Mouse (Mus musculus) liver, postnatal 0 days (tissue): ENCODE results near the gene Lrp2.

Experiments used
- CTCF ChIP-seq: sonication (generic); IDR thresholded peaks from 2 replicates; pipeline ENCODE4 v1.5.1; 2016; ENCODE audit warnings: antibody characterized with exemption, low read depth
- EP300 ChIP-seq: IDR thresholded peaks from 2 replicates; pipeline ENCODE4 v1.6.1; 2016; ENCODE audit warnings: antibody characterized with exemption, low read depth, mild to moderate bottlenecking

DNA sequence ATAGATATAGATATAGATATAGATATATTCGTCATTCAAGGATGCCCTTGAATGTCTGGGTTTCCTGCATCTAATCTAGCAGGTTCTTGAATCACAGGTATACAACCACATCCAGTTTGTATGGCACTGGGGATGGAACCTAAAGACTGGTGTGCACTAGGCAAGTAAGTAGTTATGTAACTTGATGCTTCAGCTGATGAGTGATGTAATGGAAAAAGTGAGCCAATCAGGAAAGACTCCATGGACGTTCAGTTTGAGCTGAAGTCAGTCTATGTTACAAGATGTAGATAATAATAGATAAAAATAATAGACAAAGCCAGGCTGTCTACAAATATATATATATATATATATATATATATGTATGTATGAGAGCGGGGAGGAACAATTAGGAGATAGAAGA is 11.6 kb downstream of the Lrp2 start:
- TF ChIP-seq CTCF (no peak), EP300 (no peak)
